Mouse (Mus musculus): ENCODE results near the gene Gstp3. TPM values are rescaled to one million over a fixed set of nuclear protein-coding genes. Genes with fewer than 3 reads are reported as not detected.
"Not testable (repeated sequence)": the region's sequence is repeated elsewhere in the genome, so short reads cannot be mapped to it uniquely, and the experiment has no call there.

Gstp3 gene
- total RNA-seq, 2 experiments from 2014 or later = 42.6 to 90.1 TPM

DNA sequence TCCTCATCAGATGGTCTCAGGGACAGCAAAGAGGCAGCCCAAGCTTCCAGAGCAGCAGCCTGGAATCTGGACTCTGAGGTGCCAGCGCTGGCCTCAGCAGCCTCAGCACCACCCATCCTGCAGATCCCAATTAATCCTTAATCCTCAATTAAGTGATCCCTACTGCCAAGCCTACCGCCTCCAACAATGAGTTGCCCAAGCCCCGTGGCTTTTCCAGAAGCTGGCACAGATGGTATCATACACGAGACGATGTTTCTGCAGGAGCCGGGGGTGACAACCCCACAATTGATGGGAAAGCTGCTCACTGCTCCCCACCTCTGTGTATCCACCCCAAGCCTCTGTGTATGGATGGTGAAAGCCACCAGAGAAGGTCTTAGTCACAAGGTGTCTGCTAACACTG lies 29.8 kb upstream of the Gstp3 start:
- no peak for DNase-seq

DNA sequence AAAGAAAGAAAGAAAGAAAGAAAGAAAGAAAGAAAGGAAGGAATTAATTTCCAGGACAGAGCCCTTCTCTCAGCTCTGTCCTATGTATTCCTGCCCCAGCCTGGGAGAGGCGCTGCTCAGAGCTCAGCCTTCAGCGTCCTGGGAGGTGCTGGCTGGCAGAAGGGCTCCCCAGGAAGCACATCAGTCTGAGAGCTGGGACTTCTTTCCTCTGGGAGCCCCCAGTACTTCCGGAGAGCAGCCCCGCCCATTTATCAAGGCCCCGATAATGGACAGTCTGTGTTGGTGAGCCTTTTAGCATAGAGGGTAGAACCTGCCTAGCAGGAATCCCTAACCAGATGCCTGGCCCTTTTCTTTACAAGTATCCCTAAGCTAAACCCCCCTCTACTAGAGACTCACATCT lies 28.8 kb upstream of the Gstp3 start:
- DNase-seq = no peak

DNA sequence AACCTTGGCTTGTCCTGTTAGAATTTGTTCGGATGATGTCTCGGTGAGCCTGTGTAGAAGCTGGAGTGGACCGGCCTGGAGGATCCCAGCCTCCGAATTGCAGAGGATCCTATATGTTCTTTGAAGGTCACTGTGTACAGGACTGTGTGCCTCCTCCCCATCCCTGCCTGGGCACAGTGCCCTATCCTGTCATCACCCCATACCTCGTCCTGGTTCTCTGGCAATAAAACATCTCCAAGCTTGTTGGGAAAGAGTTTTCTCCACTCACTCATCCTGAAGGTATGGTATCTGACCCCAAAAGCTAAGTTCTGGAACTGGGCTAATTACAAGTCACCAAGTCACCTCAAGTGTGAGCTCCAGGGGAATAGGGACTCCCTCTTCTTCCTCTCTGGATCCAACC lies 27.7 kb upstream of the Gstp3 start:
- DNase-seq = no peak

DNA sequence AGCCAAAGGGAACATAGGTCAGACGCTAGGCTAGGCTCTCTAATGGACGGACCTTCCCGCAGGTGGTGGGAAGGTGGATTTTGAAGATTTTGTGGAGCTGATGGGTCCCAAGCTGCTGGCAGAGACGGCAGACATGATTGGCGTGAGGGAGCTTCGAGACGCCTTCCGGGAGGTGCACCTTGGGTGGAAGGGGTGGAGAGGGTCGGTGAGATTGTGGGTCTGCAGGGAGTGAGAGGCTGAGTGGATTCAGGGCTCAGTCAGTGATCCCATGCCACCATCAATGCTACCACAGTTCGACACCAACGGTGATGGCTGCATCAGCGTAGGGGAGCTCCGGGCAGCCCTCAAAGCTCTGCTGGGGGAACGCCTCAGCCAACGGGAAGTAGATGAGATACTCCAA lies 26.8 kb upstream of the Gstp3 start:
- DNase-seq = no peak

DNA sequence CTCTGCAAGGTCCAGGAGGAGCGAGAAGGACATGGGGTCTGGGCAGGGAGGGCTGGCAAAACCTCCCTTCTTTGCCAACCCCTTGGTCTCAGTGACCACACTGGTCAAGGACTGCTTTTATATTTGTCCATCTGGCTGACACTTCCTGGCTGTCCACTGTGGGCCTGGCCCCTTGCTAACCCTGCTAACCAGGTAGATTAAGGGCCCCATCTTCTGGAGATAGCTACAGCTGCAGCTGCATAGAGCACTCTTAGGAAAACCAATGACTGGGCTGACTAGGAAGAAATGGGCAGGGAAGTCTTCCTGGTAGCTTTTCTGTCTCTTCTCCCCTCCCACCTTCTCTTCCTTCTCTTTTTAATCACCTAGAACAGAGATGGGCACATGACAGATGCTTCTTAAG lies 25.6 kb upstream of the Gstp3 start:
- DNase-seq = peak; percentile 40

DNA sequence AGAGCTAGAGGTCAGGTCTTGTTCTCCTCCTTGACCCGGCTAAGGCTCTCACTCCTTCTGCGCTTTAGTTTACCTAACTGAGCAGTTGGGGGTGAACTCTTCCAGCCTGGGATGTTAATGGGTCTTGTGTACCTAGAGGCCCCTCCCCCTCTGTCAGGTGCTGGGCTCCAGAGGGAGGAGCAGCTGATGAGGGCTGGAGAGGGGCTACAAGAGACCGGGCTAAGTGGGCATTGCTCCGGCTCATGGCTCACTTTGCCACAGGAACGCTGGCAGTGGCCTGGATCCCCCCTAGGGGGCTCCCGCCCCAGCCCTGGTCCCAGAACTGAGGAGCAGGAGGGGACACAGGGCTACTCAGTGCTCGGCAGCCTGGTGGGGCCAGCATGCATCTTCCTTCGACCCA lies 24.5 kb upstream of the Gstp3 start:
- no peak for DNase-seq

DNA sequence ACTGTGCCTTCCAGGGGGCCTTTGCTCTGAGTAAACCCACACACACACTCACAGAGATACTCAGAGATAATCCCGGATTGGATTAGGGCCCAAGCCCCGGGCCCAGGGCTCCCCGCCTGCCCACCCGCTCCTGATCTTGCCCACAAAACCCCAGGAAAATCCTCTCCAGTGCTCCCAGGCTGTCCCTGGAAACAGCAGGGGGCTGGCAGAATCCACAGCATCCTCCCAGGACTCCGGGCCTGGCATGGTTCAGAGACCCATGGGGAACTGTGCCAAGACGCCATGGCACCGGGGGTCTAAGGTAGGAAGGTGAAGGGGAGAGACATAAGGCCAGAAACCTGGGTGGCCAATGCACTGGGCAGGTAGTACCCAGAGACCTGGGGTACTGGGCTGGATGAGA lies 23.9 kb upstream of the Gstp3 start:
- no peak for DNase-seq

DNA sequence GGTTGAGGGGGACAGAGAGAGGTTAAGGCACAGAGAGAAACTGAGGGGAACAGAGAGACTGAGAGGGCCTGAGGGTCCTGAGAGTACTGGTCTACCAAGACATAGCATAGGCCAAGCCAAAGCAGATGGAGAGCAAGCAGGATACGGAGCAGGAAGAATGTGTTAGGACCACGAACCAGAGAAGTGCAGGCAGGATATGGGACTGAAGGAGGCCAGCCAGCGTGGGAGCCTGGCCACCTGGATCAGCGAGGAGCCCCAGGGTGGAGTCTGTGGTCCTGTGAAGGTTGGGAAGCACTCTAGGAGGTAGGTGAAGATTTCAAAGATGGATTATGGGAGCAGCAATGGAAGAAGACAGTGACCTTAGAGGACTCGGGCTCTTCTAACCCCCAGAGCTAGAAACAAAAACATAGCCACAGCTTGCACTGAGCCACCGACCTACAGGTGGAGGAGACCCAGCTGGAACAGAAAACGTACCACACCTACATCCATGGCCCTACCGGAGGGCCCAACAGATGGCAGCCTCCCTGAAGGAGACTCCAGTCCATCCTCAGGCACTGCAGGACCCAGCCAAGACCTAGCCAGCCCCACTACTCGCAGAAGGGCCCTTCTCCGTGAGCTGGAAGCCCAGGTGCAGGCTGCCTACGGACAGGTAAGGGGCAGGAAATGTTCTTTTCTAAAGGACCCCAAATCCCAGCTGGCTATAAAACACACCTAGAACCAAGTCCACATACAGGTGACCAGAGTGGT lies 23.0 kb upstream of the Gstp3 start:
- DNase-seq = no peak

DNA sequence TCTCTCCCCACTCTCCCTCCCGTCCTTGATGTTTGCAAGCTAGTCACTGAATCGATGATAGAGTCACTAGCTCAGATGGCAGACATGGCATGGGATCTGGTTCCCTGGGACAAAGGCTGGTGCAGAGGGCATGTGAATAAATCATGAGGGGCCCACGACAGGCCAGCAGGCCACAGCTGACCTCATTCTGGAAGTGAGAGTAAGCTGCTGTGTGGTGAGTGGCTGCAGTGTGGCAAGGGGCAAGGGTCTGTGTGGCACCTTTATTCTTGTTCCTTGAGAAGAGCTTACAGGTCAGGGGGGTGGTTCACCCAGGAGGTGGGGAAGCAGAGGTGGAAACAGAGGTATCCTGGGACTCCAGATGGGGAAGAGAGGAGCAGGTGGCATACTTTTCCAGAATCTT lies 22.0 kb upstream of the Gstp3 start, which contains the start of gene Cabp2:
TSS of gene Cabp2 (plus strand) at position 185 of the 400 bp plus-strand sequence.
- no peak for DNase-seq

DNA sequence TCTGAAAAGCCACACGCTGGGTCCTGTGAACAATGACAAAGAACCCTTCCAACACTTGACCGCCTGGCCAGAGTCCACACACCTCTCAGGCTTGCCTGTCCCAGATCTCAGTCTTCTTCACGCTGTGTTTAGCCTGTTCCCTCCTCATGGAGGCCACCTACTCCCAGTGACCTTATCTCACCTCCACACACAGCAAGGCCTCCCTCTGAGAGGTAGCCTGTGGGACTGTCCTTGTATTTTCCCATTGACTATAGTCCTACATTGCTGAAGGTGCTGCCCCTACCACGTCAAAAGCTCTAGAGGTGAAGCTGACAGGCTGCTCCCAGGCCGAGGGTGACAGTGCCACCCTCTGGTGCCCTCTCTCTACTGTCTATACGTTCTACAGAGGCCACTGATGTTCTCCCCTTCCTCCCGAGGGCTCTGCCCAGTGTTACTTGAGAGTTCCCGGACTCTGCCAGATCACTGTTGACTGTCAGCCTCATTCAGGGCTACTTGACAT lies 21.2 kb upstream of the Gstp3 start:
- DNase-seq = no peak

DNA sequence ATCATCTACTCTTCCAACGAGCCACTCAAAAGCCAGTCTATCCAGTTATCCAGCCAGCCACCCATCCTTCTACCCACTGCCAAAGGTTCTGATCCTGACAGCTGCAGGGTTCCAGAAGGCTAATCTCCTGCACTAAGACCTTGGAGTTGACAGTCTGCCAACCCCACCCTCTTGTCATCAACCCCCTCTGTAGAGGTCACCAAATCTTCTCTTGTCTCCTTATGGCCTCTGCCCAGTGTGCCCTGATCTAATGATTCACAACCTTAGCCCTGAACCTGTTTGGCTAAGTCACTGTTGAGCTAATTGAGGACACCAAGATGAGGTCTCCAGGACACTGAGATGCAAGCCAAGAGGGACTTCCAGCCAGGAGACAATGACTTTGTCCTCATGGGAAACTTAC lies 20.2 kb upstream of the Gstp3 start:
- DNase-seq = no peak

DNA sequence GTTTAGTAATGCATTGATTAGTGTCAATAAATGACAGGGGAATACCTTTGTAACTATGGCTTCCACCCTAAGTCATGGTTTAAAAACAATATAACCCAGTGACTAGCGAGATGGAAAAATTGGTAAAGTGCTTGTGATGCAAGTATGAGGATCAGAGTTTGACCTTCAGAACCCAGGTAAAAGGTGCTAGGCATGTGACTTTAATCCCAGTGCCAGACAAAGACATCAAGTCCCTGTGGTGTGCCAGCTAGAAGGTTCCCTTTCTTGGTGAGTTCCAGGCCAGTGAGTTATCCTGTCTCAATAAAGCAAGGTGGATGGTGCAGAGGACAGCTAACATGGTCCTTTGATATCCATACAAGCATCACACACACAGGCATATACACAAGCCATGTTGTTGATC lies 16.2 kb upstream of the Gstp3 start:
- DNase-seq = no peak

DNA sequence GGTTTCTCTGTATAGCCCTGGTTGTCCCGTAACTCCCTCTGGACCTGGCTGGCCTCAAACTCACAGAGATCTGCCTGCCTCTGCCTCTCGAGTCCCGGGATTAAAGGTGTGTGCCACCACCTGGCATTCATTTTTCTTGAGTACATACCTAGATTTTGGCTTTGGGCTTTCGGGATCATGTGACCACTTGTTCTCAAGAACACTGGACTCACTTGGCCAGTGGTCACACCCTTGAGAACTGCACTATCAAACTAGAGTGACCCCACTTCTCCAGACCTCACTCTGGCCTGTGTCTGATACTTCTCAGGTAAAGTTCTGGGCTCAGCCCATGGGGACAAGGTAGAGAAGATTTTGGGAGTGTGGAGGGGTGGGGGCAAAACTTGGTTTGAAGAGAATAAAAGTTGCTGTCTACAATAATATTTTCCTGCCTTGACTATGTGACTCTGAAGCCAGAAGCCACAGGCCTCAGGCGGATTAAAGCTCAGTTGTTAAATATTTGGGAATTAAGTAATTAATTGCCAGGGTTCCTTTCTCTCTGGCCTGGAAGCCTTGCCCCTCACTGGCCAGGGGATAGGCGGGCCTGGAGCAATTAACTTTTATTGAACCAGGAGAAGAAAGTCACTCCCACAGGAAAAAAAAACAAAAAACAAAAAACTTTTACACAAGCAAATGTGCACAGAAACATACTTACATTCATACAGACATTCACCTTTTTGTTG lies 13.5 kb upstream of the Gstp3 start:
- DNase-seq = no peak

DNA sequence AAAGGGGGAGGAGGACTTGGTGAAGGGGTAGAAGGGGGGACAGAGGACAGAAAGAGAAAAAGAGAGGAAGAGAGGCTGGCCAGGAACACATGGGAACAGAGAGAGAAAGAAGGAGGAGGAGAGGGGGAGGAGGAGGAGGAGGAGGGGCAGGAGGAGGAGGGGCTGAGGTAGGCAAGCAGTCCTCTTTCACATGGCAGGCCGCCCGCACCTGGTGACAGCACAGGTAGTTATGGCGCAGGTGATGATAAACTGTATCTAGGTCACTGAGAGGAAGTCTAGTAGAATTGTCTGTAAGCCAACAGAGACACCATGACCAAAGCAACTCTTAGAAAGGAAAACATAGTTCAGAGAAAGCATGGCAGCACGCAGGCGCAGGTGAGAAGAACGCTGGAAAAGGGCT lies 12.0 kb upstream of the Gstp3 start:
- no peak for DNase-seq

DNA sequence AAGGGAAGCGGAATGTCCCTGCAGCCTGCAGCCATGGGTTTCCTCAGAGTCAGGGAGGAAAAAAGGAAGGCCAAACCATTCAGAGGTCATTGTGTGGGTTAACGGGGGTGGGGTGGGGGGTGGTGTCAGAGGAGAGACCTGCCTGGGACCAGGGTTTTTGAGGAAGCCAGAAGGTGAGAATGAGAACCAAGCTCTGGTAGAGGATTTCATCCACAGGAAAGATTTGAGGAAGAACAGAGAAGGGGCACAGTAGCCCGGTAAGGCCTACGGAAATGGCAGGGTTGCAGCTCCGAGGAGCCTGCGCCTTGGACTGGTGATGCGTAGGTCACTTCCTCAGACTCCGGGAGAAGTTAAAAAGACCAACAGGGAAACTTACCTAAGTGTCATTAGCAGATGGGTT lies 11.4 kb upstream of the Gstp3 start:
- DNase-seq = no peak

DNA sequence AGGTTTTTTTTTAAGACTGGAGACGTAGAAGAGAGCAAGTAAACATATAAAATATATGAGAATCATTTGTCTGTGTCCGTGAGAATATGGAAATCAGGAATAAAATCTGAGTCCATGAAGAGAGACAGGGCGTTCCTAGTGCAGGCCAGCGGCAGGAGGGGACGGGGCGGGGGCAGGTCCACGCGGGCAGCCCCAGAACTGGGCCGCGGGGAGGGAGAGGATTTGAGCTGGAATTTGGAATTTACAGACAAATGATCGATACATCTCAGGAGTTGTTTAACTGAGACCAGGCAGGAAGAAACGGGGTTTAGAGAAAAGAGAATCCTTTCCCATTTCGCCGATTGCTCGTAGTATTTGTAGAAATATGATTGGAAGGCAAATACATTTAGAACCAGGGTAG lies 10.9 kb upstream of the Gstp3 start:
- no peak for DNase-seq

DNA sequence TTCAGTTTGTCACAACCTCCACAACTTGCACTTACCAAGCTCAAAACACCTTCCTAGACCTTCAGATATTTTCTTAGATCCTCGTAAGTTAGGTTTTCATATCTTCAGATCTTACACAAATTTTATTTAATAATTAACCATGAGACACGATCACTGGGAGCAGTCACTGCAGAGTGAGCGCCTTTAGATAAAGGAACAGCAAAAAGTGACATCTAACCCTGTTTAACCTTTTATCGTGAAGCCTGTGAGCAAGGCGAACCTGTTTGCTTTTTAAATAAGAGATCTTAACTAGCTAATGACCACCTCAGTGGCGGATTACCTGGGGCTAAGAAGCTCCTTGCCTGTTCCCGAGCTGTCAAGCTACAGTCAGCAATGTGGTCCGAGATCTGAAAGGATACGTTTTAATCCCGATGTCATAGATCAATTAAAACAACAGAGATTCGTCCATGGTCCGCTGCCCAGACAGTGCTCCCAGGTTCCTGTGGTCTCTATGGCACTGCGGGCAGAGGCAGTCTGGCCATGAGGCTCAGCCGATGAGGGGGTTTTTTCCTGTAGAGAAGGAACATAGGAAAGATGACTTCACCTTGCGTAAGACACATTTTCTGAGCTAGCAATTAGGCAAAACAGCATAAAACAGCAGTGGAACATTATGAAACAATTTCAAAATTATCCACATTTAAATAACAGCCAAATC lies 9.5 kb upstream of the Gstp3 start:
- no peak for DNase-seq

DNA sequence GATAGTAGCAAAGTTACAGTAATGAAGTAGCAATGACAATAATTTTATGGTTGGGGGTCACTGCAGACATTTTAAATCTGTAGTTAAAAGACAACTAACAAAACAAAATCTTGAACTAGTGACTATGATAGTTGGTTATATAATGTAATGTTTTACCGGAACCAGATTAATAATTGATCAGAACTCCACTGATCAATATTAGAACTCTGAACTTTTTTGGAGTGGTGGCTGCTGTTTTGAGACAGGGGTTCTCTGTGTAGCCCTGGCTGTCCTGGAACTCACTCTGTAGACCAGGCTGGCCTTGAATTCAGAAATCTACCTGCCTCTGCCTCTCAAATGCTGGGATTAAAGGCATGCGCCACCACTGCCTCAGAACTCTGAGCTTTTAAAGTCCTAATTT lies 8.9 kb upstream of the Gstp3 start:
- DNase-seq = not testable (repeated sequence)

DNA sequence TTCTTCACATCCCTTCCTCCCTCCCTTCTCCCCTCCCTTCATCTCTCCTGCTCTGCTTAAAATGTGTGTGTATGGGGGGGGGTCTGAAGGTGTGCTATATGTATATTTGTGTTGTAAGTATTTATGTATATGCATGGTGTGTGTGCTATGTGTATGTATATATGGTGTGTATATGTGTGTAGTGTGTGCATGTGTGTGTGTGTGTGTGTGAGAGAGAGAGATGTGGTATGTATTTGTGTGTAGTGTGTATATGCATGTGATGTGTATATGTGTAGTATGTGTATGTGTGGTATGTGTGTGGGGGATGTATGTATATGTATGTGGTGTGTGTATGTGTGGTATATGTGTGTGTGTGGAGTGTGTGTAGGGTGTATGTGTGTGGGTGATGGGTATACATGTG lies 7.5 kb upstream of the Gstp3 start:
- no peak for DNase-seq

DNA sequence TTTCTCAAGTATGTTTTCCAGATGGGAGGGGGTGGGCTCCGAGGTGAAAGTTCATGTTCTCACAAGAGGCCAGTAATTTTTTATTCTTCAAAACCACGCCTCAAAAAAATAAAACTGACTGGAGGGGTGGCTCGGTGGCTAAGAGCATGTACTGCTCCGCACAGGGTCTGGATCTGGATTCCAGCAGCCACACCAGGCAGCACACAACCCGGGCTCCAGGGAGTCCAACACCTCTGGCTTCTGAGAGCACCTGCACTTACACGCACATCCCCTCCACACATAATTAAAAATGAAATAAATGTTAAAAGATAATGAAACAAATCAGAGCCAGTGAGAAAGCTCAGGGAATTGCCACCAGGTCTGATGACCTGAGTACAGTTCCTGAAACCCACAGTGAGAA lies 6.9 kb upstream of the Gstp3 start:
- DNase-seq = no peak

DNA sequence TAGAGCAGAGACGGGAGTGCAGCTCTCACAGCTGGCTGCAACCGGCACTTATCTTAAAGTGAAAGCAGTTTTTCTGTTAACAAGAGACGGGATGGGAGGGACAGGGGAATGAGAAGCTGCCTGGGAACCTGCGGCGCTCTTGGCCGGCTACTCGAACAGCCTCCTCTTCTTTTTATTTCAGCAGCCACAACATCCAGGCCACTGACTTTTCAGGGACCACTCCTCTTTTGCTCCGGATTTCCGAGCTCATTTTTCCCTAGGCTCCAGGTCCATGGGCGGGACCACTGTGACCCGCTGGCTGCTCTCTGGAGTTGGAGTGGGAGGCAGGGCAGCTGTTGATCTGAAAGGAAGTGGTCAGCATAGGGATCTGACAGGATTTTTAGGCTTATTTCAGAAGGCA lies 5.1 kb upstream of the Gstp3 start:
- not testable (repeated sequence) for DNase-seq

DNA sequence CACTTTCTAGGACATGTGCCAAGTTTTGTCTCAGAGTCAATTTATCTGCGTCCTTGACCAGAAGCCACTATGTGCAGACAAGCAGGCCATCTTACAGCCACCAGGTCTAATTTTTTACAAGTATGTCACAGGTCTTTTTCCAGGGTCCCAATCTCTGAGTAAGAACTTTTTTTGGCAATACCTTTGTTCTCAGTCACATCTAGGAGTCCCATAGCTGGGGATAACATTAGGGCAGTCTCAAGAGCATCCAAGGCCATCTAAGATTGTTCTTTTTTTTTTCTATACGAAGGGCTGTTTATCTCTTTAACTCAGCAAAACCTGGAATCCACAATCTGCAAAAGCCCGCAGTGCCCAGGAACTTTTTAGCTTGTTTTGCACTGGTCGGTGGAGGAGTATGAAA lies 4.0 kb upstream of the Gstp3 start:
- DNase-seq = not testable (repeated sequence)

DNA sequence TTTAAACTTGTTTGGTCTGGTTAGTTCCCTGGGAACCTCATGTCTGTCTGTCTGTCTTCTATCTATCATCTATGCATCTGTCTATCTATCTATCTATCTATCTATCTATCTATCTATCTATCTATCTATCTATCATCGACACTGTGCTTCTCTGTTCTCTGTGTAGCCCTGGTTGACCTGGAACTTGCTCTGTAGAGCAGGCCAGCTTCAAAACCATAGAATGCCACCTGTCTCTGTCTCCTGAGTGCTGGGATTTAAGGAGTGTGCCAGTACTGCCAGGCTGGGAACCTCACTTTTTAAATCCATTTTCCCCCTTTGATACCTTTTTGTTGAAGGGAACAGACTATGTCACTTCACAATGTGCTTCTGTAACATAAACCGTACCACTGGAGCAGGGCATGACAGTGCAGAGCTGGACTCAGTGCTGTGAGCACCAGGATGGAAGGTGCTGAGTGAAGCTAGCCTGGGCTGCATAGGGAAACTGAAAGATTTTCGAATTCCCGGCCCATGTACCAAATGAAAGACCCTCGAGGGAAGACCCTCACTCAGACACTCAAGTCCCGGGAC lies 1.6 kb upstream of the Gstp3 start:
- DNase-seq = no peak

Measured in adrenal gland, postnatal 10 days (tissue).